Comparison of ENCODE assay signal across 16 mouse cellular contexts in the genomic region with DNA sequence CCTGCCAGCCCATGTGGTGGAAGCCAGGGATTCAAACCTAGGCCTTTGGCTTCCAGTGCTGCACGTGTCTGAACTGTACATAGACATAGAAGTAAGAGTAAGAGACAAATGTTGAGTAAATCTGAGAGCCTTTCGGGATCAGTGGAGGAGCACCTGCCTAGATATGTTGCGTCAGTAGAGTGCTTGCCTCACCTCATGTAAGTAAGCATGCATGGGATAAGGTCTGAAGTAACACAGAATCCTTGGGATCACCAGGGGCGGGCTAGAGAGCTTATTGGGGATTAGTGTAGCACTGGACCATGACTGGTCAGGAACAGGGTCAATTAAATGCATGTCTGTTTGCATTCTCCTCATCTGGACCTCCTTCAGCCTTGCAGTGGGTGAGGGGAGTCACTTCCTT.
"Had no signal": no experiment of that assay in that cellular context is flagged by ENCODE, and none has a peak within 500 bp of the region (broad histone marks: within the 10 kb centered on the region; RNA-seq: fewer than 3 reads in every experiment).

No protein-coding gene starts in this region.

- H3K9me3 ChIP-seq: neural tube, embryonic 13.5 days; neural tube, embryonic 15.5 days; stomach, embryonic 15.5 days had no signal

- H3K36me3 ChIP-seq: neural tube, embryonic 12.5 days; neural tube, embryonic 13.5 days; neural tube, embryonic 15.5 days; stomach, embryonic 15.5 days had no signal

- H3K4me3 ChIP-seq: neural tube, embryonic 12.5 days; neural tube, embryonic 13.5 days; neural tube, embryonic 15.5 days; stomach, embryonic 15.5 days had no signal

- H3K27me3 ChIP-seq: neural tube, embryonic 12.5 days; neural tube, embryonic 13.5 days; neural tube, embryonic 15.5 days; stomach, embryonic 15.5 days had no signal

- H3K4me2 ChIP-seq: neural tube, embryonic 12.5 days; neural tube, embryonic 13.5 days; neural tube, embryonic 15.5 days; stomach, embryonic 15.5 days had no signal

- H3K4me1 ChIP-seq: neural tube, embryonic 12.5 days; neural tube, embryonic 13.5 days; neural tube, embryonic 15.5 days; stomach, embryonic 15.5 days had no signal

- DNase-seq: retina, postnatal 1 day; right cerebral cortex, adult 18-20 months; right cerebral cortex, postnatal 14 days; right cerebral cortex, postnatal 25 days; right cerebral cortex, postnatal 4 days; spleen, adult 18-20 months; thymus, adult 18-20 months; thymus, adult 2 months; thymus, postnatal 14 days; thymus, postnatal 25 days; thymus, postnatal 36 days had no signal

- H3K9ac ChIP-seq: neural tube, embryonic 12.5 days; neural tube, embryonic 13.5 days; neural tube, embryonic 15.5 days; stomach, embryonic 15.5 days had no signal

- H3K27ac ChIP-seq: neural tube, embryonic 12.5 days; neural tube, embryonic 13.5 days; neural tube, embryonic 15.5 days; stomach, embryonic 15.5 days; stomach, postnatal 0 days had no signal
